Mouse (Mus musculus): ENCODE measurements around the gene 3830417A13Rik.

GRCm38 (mm10) chrX:64181246-64181645 is 7.9 kb downstream of the 3830417A13Rik start:
- TF ChIP-seq CTCF (IDR thresholded peaks at IDR 0.05) (no peak), EP300 (IDR thresholded peaks at IDR 0.05) (no peak)
